Mouse (Mus musculus): Measurements from ENCODE around the gene Slc18a2. TPM values are rescaled to one million over a fixed set of nuclear protein-coding genes. Genes with fewer than 3 reads are reported as not detected.

The Slc18a2 gene
- total and polyA plus RNA-seq, 2 experiments from 2014 or later, result 1.3 to 4.5 TPM

DNA sequence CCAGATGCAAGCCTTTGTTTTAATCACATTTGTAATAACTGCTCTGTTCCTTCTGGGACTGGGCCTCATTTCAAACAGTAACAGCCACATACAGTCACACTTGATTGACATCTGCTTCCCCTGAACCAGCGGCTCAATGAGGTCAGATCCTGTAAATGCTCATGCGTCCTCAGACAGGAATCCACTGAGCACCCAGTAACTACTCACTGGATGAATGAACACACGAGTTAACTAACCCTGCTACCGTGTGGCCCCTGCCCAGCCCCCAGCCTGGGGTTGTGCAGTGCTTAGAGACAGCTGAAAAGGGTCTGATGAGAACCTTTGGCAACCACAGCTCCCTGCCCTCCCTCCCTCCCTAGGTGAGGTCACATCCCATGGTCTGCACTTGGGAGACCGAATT lies 27.9 kb upstream of the Slc18a2 start:
- no peaks in the 10 kb centered on the region for H3K9me3 ChIP-seq (replicated peaks; ENCODE audit: control insufficient read depth, low read length)
- no peak for TF ChIP-seq CTCF (IDR thresholded peaks at IDR 0.05; ENCODE audit: low read depth)
- no peak for TF ChIP-seq EP300 (IDR thresholded peaks at IDR 0.05; ENCODE audit: low read depth)
- 57% methylated on average over 5 of the region's 5 CpGs for WGBS
- ATAC-seq (ENCODE audit: insufficient read depth, low read depth) (no peak), DNase-seq (ENCODE audit: low spot score) (no peak)
- H3K4me3 ChIP-seq (ENCODE audit: low read depth, low read length), result no peak overlapping the region
- H3K9ac ChIP-seq (replicated peaks; ENCODE audit: low read depth, low read length), result no peak overlapping the region
- no peaks in the 10 kb centered on the region for H3K4me1 ChIP-seq (ENCODE audit: control insufficient read depth, insufficient read depth)
- no peak overlapping the region for H3K4me2 ChIP-seq (ENCODE audit: low read depth, low read length)
- H3K27me3 ChIP-seq (ENCODE audit: control insufficient read depth, insufficient read depth, low read length), result no peaks in the 10 kb centered on the region
- no peak overlapping the region for H3K27ac ChIP-seq (ENCODE audit: low read depth)
- H3K36me3 ChIP-seq (replicated peaks; ENCODE audit: control insufficient read depth, insufficient read depth, low read length), result no peaks in the 10 kb centered on the region

DNA sequence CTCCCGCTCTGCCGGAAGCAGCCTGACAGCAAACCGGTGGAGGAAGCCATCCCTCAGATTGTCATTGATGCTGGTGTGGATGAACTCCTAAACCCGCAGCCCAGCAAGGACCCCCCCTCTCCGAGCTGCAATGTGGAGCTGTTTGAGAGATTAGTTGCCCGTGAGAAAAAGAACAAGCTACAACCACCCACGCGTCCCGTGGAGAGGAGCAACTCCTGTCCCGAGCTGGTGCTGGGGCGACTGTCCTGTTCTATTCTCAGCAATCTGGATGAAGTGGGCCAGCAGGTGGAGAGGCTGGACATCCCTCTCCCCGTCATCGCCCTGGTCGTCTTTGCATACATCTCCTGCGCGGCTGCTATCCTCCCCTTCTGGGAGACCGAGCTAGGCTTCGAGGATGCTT lies 25.7 kb upstream of the Slc18a2 start:
- 72% methylated on average over 18 of the region's 18 CpGs for WGBS
- no peak for ATAC-seq (ENCODE audit: insufficient read depth, low read depth)

DNA sequence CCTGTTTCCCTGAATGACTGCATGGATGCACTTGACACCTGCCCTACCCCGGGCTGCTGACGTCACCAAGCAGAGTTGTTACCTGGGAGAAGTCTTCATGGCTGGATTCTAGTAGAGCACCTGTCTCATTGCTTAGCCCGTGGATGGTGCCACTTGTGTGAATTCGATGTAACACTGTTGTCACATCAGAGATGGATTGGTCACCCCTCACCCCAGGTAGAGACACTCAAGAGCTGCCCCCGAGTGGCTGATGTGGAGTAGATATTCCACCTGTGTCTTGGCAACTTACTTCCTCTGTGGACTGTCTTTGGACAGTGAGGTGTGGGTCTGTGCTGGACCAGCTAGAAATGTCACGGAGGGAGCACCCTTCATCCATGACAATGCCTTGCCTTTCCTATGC lies 24.6 kb upstream of the Slc18a2 start:
- no peak for TF ChIP-seq CTCF (IDR thresholded peaks at IDR 0.05; ENCODE audit: low read depth)
- Histone ChIP-seq H3K36me3 (replicated peaks; ENCODE audit: control insufficient read depth, insufficient read depth, low read length) (no peaks in the 10 kb centered on the region), H3K4me1 (ENCODE audit: control insufficient read depth, insufficient read depth) (no peaks in the 10 kb centered on the region), H3K27ac (ENCODE audit: low read depth) (no peak overlapping the region), H3K9ac (replicated peaks; ENCODE audit: low read depth, low read length) (no peak overlapping the region), H3K4me2 (ENCODE audit: low read depth, low read length) (no peak overlapping the region), H3K4me3 (ENCODE audit: low read depth, low read length) (no peak overlapping the region), H3K9me3 (replicated peaks; ENCODE audit: control insufficient read depth, low read length) (no peaks in the 10 kb centered on the region), H3K27me3 (ENCODE audit: control insufficient read depth, insufficient read depth, low read length) (no peaks in the 10 kb centered on the region)
- 81% methylated on average over 6 of the region's 6 CpGs for WGBS
- ATAC-seq (ENCODE audit: insufficient read depth, low read depth) (no peak), DNase-seq (ENCODE audit: low spot score) (no peak)

More for the DNA sequence above, 25.7 kb upstream of the Slc18a2 start:
- H3K4me1 ChIP-seq (ENCODE audit: control insufficient read depth, insufficient read depth), result no peaks in the 10 kb centered on the region
- no peaks in the 10 kb centered on the region for H3K9me3 ChIP-seq (replicated peaks; ENCODE audit: control insufficient read depth, low read length)
- H3K4me3 ChIP-seq (ENCODE audit: low read depth, low read length), result no peak overlapping the region
- no peak for DNase-seq (ENCODE audit: low spot score)
- H3K36me3 ChIP-seq (replicated peaks; ENCODE audit: control insufficient read depth, insufficient read depth, low read length), result no peaks in the 10 kb centered on the region
- TF ChIP-seq CTCF (IDR thresholded peaks at IDR 0.05; ENCODE audit: low read depth) (no peak), EP300 (IDR thresholded peaks at IDR 0.05; ENCODE audit: low read depth) (no peak)
- H3K4me2 ChIP-seq (ENCODE audit: low read depth, low read length), result no peak overlapping the region
- no peaks in the 10 kb centered on the region for H3K27me3 ChIP-seq (ENCODE audit: control insufficient read depth, insufficient read depth, low read length)
- H3K27ac ChIP-seq (ENCODE audit: low read depth), result no peak overlapping the region
- no peak overlapping the region for H3K9ac ChIP-seq (replicated peaks; ENCODE audit: low read depth, low read length)

- 75% methylated on average over 3 of the region's 3 CpGs for WGBS
- H3K4me3 ChIP-seq (ENCODE audit: low read depth, low read length), result no peak overlapping the region
- no peak for TF ChIP-seq EP300 (IDR thresholded peaks at IDR 0.05; ENCODE audit: low read depth)
- no peak for TF ChIP-seq CTCF (IDR thresholded peaks at IDR 0.05; ENCODE audit: low read depth)
- DNase-seq (ENCODE audit: low spot score), result no peak
- no peak overlapping the region for H3K27ac ChIP-seq (ENCODE audit: low read depth)
- H3K4me1 ChIP-seq (ENCODE audit: control insufficient read depth, insufficient read depth), result no peaks in the 10 kb centered on the region
- H3K27me3 ChIP-seq (ENCODE audit: control insufficient read depth, insufficient read depth, low read length), result no peaks in the 10 kb centered on the region
- H3K9me3 ChIP-seq (replicated peaks; ENCODE audit: control insufficient read depth, low read length), result no peaks in the 10 kb centered on the region
- no peaks in the 10 kb centered on the region for H3K36me3 ChIP-seq (replicated peaks; ENCODE audit: control insufficient read depth, insufficient read depth, low read length)
- H3K9ac ChIP-seq (replicated peaks; ENCODE audit: low read depth, low read length), result no peak overlapping the region
- no peak overlapping the region for H3K4me2 ChIP-seq (ENCODE audit: low read depth, low read length)
- ATAC-seq (ENCODE audit: insufficient read depth, low read depth), result no peak
Measured at GRCm38 (mm10) chr19:59238630-59239029, 22.1 kb upstream of the Slc18a2 start.

DNA sequence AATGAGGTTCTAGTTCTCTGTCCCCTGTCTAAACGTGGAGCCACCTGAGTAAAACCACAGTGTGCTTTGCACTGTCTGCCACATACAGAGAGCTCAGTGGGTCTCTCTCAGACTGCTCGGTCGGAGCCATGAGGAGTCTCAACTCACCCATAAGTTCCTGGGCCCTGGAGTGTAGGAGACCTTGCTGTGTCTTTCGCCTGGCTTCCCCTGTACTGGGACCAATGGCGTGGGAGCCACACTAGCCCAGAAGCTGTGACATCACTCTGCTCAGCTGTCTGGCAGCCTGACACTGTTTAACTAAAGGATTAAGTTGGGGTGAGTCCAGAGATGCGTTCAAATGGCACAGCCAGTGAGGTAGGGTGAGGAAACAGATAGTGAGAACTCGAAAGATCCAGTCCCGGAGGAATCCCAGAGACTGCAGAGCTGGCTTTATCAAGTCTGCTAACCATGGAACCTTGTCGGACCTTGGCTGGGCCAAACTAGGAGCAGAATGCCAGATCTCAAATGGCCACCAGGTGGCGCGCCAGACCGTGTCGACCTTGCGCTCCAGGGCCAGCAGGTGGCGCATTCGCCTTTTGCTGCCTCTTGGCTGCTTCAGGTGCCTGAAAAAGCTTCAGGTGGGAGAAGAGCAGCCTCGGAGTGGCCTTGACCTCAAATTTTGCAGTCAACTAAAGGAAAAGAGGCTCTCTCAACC lies 21.4 kb upstream of the Slc18a2 start:
- WGBS, result 16% methylated on average over 17 of the region's 17 CpGs
- Histone ChIP-seq H3K4me2 (ENCODE audit: low read depth, low read length) (no peak overlapping the region), H3K4me1 (ENCODE audit: control insufficient read depth, insufficient read depth) (no peaks in the 10 kb centered on the region), H3K27ac (ENCODE audit: low read depth) (no peak overlapping the region), H3K9ac (replicated peaks; ENCODE audit: low read depth, low read length) (no peak overlapping the region), H3K4me3 (ENCODE audit: low read depth, low read length) (no peak overlapping the region), H3K9me3 (replicated peaks; ENCODE audit: control insufficient read depth, low read length) (no peaks in the 10 kb centered on the region), H3K27me3 (ENCODE audit: control insufficient read depth, insufficient read depth, low read length) (no peaks in the 10 kb centered on the region), H3K36me3 (replicated peaks; ENCODE audit: control insufficient read depth, insufficient read depth, low read length) (no peaks in the 10 kb centered on the region)
- DNase-seq (ENCODE audit: low spot score), result peak; percentile 46
- ATAC-seq (ENCODE audit: insufficient read depth, low read depth), result peak; percentile 55; the same call in 1 of the 2 replicates
- no peak for TF ChIP-seq EP300 (IDR thresholded peaks at IDR 0.05; ENCODE audit: low read depth)
- peak; percentile 100 for TF ChIP-seq CTCF (IDR thresholded peaks at IDR 0.05; ENCODE audit: low read depth)

DNA sequence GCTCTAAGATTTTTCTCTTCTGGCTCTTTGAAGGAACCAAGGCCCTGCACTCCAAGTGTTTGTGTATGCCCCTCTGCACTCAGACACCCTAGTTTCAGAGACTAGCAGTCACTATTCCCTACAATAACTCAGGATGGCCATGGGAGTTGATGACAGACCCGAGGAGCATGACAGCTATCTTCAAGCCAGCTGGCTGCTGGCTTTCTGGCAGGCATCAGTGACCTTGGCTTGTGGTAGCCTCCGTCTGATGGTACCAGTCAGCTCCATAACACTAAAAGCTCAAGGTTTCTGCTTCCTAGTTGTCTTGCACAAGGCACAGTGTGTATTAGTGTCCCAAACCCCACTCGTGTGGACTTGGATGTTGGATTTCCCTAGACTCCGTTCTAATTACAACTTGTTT lies 18.7 kb upstream of the Slc18a2 start:
- no peak overlapping the region for H3K4me2 ChIP-seq (ENCODE audit: low read depth, low read length)
- DNase-seq (ENCODE audit: low spot score), result no peak
- 67% methylated on average over 4 of the region's 4 CpGs for WGBS
- no peak overlapping the region for H3K27ac ChIP-seq (ENCODE audit: low read depth)
- no peak overlapping the region for H3K4me3 ChIP-seq (ENCODE audit: low read depth, low read length)
- no peak for TF ChIP-seq EP300 (IDR thresholded peaks at IDR 0.05; ENCODE audit: low read depth)
- TF ChIP-seq CTCF (IDR thresholded peaks at IDR 0.05; ENCODE audit: low read depth), result no peak
- H3K4me1 ChIP-seq (ENCODE audit: control insufficient read depth, insufficient read depth), result no peaks in the 10 kb centered on the region
- H3K9me3 ChIP-seq (replicated peaks; ENCODE audit: control insufficient read depth, low read length), result no peaks in the 10 kb centered on the region
- H3K36me3 ChIP-seq (replicated peaks; ENCODE audit: control insufficient read depth, insufficient read depth, low read length), result no peaks in the 10 kb centered on the region
- no peak for ATAC-seq (ENCODE audit: insufficient read depth, low read depth)
- H3K27me3 ChIP-seq (ENCODE audit: control insufficient read depth, insufficient read depth, low read length), result no peaks in the 10 kb centered on the region
- no peak overlapping the region for H3K9ac ChIP-seq (replicated peaks; ENCODE audit: low read depth, low read length)
